Mouse (Mus musculus) testis, adult 2 months (tissue): ENCODE results near the gene 6030445D17Rik.

Experiments used
- CTCF ChIP-seq: fragments of 200-500 bp; IDR thresholded peaks from 2 replicates; pipeline ENCODE4 v1.5.1; 2012; ENCODE audit warnings: low read depth, mild to moderate bottlenecking, inconsistent platforms, low read length, moderate library complexity; ENCODE audit not compliant: control insufficient read depth, insufficient read depth, insufficient replicate concordance
- POLR2A ChIP-seq: fragments of 200-500 bp; IDR thresholded peaks from 2 replicates; pipeline ENCODE4 v1.6.1; 2012; ENCODE audit warnings: low read depth, mild to moderate bottlenecking, inconsistent platforms, low read length, moderate library complexity; ENCODE audit not compliant: control insufficient read depth

- TF ChIP-seq CTCF, result no peak
- TF ChIP-seq POLR2A, result no peak
Measured at GRCm38 (mm10) chr4:136486549-136486948, 24.5 kb downstream of the 6030445D17Rik start.
